Mouse (Mus musculus): Measurements from ENCODE around the gene Spata21.
A peak's percentile ranks its signal among the peaks of the same experiment; 100 is the strongest.

Gene Spata21

GRCm38 (mm10) chr4:141076761-141077506 is 11.2 kb upstream of the Spata21 start:
- DNase-seq (ENCODE audit: low spot score in 2 of 2) = peak; percentile 64 to 78

DNA sequence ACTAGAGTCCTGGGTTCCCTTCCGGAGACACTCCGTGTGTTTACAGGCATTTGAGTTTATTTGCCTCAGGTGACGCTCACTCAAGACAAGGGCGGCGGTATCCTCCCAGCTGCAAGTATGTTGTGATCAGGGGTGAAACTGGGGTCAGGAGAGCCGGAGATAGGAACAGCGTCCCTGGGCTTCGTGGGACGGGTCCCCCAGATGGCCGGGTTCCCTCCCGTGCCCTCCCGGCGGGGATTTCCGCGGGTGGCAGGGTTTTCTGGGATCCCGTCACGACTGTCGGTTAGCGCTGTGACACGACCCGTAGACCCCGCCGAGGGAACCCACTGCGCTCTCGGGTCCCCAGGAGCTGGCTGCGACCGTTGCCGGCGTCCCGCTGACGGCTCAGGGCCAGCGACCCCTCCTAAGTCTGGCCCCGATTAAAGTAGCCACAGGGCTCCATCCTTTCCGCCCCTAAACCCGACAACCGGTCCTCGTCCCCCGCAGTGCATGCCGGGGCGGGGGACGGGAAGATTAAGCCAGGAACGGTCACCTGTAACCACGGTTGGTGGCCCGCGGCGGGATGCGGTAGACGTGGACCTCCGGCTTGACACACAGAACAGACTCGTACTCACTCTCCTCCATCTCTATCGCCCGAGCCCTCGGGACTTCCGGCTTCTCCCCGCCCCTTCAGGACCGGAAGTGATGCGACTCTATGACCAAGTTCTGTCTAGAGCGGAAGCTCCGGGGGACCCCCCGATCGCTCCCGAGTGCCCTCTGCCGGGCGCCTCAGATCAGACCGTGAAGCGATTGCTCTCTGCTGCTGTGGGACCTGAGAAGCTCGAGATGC is 10.2 kb upstream of the Spata21 start, which contains the start of gene Necap2:
Gene Necap2 (minus strand): TSS at position 677 of the 829 bp plus-strand sequence.
- DNase-seq (ENCODE audit: low spot score in 2 of 2) = peak; percentile 90 to 97

- DNase-seq (ENCODE audit: low spot score in 2 of 2) = no peak
These were observed 9.5 kb upstream of the Spata21 start for GRCm38 (mm10) chr4:141078510-141079137.

DNA sequence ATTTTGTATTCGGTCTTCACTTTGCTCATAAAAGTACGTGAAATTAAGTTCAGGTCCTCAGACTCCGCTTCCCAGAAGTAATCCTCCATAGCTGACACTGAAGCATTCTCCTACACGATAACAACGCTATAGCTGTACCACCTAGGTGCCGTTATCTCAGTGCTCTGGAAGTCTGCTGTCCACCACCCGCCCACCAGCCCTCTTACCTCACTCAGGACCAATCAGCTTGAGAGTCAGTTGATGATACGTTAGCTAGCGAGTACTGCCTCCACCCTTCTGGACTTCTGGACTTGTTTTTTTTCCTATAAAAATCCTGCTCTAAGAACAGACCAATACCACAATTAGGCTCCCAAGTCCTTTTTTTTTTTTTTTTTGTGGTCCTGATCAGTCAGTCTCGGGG is 1.3 kb upstream of the Spata21 start:
- no peak for DNase-seq (ENCODE audit: low spot score in 2 of 2)

DNA sequence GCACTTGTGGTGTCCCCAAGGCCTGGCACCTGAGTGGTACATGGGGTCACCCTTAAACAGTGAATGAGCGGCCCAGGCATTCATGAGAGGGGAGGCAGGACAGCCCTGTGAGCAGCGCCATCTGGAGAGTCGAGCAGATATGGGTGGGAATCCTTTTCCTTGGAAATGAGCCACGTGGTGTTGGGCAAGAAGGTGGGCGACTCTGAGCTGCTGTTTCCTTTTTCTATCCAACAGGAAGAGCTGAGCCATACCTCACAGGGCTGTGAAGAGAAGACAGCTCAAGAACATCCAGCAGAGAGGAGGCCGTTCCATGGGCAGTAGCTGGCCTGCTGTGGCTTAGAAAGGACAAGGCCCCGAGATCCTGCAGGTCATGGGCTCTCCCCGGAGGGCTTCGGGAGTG is 581 bp downstream of the Spata21 start:
- DNase-seq (ENCODE audit: low spot score in 2 of 2) = no peak

- DNase-seq (ENCODE audit: low spot score in 2 of 2) = no peak
These were observed 6.9 kb downstream of the Spata21 start for GRCm38 (mm10) chr4:141095016-141095415.

DNA sequence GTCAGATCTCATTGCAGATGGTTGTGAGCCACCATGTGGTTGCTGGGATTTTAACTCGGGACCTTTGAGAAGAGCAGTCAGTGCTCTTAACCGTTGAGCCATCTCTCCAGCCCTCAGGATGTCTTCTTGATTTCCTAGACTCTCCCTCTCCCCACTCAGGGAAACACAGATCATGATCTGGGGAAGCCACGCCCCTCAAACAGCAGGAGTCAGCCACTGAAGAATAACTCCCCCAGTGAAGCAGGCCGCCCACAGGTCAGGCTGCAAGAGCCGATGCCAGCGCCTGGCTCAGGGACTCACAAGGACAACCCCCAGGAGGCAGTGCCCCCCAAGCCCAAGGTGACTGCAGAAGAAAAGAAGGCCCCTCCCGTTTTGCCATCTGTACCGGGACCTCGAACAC is 8.6 kb downstream of the Spata21 start:
- no peak for DNase-seq (ENCODE audit: low spot score in 2 of 2)

- no peak for DNase-seq (ENCODE audit: low spot score in 2 of 2)
These were observed 10.8 kb downstream of the Spata21 start for GRCm38 (mm10) chr4:141098935-141099334.

DNA sequence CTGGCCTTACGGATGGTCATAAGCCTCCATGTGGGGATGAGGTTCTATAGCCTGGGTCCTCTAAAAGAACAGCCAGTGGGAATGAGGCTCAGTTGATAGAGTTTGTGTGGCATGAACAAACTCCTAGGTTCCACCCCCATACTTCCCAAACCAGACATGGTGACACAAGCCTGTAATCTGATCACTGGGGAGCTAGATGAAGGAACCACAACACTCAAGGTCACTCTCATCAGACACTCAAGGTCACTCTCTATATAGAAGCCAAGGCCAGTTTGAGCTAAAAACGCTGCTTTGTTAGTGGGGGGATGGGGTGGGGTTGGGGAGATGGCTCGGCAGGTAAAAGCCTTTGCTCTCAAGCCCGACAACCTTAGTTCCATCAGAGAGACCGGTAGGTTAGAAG is 11.8 kb downstream of the Spata21 start:
- no peak for DNase-seq (ENCODE audit: low spot score in 2 of 2)

GRCm38 (mm10) chr4:141101291-141101690 is 13.2 kb downstream of the Spata21 start:
- no peak for DNase-seq (ENCODE audit: low spot score in 2 of 2)

GRCm38 (mm10) chr4:141101855-141102254 is 13.7 kb downstream of the Spata21 start:
- DNase-seq (ENCODE audit: low spot score in 2 of 2) = peak; percentile 38 to 68

GRCm38 (mm10) chr4:141106526-141107183 is 18.5 kb downstream of the Spata21 start:
- DNase-seq (ENCODE audit: low spot score in 2 of 2) = no peak

DNA sequence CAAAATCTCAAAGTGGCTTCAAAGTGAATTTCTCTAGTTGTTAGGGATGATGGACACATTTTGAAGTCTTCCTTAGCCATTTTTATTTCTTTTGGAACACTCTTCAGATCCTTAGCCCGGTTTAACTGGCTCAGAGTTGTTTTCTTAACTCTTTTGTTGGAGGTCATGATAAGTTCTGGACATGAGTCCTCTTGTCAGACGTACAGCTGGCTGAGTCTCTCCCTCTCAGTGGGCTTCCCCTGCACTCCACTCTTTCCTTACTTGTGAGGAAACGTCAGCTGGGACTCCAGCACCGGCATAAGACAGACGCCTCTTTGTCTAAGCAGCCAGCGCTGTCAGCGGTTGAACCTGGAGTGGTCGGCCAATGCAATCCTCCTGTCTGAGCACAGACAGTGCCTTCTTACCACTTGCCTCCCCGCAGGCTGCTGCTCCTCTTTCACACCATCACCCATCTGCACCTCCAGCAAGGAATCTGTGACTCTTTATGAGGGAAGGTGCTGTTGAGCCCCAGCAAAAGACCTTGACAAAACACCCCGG is 20.1 kb downstream of the Spata21 start:
- no peak for DNase-seq (ENCODE audit: low spot score in 2 of 2)

- no peak for DNase-seq (ENCODE audit: low spot score in 2 of 2)
These were observed 25.7 kb downstream of the Spata21 start for GRCm38 (mm10) chr4:141113831-141114230.

DNA sequence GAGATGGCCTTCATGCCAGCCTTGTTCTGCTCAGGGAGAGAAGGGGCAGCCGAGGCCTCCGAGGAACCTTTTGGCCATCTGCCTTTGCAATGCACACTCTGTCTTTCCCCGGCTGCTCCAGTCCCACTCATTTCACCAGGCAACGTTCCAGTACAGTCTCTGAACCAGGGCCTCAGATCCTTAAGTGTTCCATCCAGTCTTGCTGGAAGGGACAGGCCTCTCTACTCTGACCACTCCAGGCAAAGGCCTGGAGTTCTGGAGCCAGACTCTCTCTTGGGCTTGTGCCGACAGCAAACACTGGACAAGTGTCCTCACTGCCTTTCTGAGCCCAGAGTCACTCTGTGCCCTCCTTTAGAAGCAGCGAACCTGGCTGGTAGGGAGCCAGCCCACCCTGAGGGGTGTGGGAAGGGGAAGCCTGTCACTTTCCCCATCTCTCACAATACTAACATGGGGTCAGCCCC is 26.4 kb downstream of the Spata21 start:
- no peak for DNase-seq (ENCODE audit: low spot score in 2 of 2)

DNA sequence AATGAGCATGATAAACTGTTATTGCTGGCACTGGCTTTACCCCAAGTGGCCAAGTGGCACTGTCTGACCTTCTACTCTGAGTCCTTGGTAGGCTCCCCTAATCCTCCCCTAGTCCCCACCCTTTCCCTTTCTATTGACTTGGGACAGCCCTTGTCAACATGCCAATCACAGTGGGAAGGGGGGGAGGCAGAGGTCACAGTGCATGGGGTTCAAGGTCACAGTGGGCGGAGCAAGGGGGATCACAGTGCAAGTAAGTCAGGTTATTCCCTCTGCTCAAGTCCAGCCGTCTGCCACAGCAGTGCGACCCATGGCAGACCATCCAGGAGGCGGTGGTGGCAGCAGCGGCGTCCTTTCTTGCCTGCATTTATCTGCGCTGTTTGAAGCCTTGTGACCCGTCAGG is 27.3 kb downstream of the Spata21 start:
- no peak for DNase-seq (ENCODE audit: low spot score in 2 of 2)

GRCm38 (mm10) chr4:141118691-141119090 is 30.6 kb downstream of the Spata21 start:
- DNase-seq (ENCODE audit: low spot score in 2 of 2) = no peak

DNA sequence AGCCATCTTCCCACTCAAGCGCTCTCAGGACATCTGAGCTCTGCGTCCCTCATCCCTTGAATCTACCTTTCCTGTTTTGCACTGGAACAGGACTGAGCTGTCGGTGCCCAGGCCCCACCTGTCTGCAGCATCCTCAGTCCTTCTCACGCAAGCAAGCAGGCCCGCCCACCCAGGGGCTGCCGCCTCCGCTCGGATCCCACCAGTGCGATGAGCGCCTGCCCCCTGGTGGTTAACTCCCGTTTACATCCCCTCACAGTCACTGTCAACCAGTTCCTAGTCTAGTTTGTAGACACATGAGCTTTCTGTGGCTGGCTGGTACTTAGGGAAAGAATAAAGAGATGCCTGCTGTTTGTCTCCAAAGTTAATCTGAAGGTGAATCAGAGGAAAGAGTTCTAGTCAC is 32.6 kb downstream of the Spata21 start:
- DNase-seq (ENCODE audit: low spot score in 2 of 2) = peak in 1 of 2 experiments; percentile 69

GRCm38 (mm10) chr4:141122663-141123062 is 34.5 kb downstream of the Spata21 start:
- no peak for DNase-seq (ENCODE audit: low spot score in 2 of 2)

DNA sequence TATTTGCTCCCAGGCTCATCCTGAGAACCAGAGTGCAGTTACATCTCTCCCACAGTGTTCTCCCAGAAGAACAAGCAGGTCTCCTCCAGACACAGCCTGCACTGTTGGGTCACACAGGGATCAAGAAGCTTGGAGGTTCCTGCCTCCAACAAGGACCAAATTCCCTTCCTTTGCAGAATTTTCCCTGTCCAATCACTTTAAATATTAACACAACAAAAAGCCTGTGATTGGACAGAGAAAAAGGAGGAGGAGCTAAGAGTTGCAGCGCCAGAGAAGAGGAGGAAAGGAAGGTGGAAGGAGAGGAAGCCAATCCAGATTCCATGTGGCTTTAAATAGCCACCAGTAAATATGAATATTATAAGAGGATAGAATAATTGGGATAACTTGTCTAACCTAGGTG is 34.9 kb downstream of the Spata21 start:
- no peak for DNase-seq (ENCODE audit: low spot score in 2 of 2)

- no peak for DNase-seq (ENCODE audit: low spot score in 2 of 2)
These were observed 41.1 kb downstream of the Spata21 start for GRCm38 (mm10) chr4:141129190-141129710.

Data from spleen, postnatal 10 days (tissue).